Mouse (Mus musculus) layer of hippocampus, postnatal 10 days (tissue): ENCODE measurements around the gene Gabbr2. TPM values are rescaled to one million over a fixed set of nuclear protein-coding genes. Genes with fewer than 3 reads are reported as not detected.

Experiments
- DNase-seq, 2 experiments: peaks; one replicate each; pipeline ENCODE4 v3.0.0; 2021; ENCODE audit warnings: low spot score in 2 of 2
- total RNA-seq, 2 experiments: library from RNA; stranded (reverse); gene quantifications; 2 replicates each; pipeline ENCODE4 v1.2.3; 2021

Gabbr2 gene
- total RNA-seq, 2 experiments from 2014 or later: 184 to 203 TPM

DNA sequence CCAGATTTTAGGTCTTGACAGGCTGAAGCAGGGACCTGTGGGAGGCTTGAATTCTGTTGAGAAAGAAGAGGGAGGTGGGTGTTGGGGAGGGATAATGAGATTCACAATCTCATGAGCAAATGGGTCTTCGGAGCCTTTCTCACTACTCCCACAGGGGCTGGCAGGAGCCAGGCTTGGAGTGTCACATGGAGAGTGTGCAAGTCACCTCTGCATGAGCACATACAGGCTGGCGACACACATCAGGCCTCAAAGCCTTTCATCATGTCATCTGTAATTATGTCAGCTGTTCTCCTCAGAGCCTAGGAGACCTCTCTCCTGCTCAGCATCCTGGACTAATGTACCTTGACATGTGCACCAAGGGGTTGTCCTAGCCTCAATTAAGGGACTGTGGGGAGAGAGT is 219.1 kb downstream of the Gabbr2 start:
- DNase-seq: no peak

DNA sequence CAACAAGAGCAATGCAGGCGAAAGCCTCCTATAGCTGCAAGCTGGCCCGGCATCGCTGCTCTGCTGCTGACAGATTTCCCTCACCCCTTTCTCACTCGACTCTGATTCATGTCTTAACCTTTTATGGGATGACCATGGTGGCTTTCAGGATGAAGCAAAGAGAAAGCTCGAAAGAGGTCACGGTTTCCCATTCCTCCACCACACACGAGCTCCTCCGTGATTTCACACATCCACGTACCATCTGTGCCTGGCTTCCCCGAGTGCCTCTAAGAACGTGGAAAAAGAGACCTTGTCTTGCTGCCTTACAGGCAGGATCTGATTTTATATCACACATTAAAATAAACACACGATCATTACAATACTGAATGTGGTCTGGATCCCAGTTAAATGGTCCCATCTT is 220.6 kb downstream of the Gabbr2 start:
- no peak for DNase-seq

DNA sequence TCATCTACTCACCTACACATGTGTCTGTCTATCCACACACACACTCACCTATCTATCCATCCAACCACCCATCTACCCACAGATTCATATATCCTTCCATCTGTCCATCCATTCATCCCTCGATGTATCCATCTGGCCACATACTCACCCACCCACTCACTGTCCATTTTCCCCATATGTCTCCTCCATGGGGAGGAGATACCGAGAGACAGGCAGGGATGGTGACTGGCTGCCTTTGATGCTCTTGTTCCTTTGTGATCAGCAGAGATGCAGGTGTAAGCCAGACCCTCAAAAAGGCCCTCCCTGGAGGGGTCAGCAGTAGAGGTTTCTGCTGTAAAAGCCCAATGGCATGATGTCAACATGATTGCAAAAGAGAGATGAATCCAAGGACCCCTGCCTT is 221.0 kb downstream of the Gabbr2 start:
- no peak for DNase-seq

DNA sequence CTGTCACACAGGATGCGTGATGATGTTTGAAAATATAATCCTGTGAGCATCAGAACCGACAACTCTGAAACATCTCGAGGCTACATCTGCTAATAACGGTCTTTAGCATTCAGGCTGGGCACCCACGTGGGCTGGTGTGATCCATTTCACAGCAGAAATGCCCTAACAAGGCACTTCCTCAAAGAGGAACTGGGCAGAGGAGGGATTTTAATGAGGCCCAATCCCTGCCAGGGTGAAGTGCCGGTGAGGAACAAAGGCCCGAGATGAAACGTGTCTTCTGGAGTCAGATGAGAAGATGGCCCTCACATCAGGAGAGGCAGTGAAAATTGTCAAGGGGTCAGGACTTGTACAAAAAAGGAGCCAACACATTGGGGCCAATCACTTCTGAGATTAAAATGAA is 221.6 kb downstream of the Gabbr2 start:
- DNase-seq: no peak

DNA sequence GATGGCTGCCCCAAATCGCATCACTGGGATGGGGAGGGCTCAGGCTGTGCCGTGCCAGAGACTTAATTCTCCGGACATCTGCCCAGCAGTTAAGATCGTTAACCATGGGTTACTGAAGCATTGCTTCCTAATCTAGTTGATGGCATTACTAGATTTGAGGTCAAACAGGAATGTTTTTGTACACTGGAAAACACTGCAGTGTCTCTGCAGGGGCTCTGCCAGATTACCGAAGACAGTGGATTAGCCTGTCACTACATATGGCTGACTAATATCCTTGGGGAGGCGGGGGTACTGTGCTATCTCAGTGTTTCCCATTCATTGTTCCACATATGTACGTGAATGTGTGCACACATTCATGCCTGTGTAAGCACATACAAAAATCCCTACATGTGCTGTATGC is 225.3 kb downstream of the Gabbr2 start:
- no peak for DNase-seq

DNA sequence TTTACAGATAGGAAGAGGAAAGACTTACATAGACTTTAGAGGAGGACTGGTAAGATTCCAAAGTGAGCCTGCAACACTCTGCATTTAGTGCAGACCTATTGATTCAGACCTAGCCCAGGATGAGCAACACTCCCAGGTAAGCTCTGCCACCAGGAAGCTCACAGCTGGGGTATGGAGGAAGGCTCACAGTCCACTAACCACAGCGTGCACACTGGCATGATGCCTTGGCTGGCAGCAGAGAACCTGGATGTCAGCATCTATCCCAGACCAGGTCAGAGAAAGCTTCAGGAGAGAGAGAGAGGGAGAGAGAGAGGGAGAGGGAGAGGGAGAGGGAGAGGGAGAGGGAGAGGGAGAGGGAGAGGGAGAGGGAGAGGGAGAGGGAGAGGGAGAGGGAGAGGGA is 231.8 kb downstream of the Gabbr2 start:
- DNase-seq: no peak

DNA sequence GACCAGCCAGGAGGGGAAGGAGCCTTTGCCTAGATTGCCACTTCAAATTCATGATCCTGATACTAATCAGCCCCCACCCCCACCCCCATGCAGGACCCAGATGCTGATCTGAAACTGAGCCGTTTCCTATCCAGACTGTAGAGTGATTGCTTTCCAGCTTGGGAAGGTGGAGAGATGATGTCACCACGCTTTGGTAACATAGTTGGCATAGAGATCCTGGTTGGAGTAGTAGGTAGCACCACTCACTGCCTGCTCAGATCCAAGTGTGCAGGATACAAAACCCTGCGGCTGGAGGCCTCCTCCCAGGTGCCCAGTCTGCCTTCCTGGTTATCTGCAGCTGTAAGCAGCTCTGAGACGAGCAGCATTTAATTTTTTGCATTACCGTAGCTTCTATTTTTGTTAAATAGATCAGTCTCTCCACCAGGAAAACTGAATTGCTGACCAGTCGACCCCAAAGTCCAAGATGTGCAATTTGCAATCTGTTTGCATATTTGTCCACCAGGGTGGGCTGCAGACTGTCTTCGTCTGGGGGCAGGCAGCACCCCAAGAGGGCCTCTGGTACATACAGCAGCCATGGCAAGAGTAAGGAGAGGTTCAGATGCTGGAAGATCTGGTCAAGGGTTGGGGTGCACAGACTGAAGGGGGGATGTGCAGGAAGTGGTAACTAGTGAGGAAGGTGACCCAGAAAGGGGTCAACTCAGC is 233.2 kb downstream of the Gabbr2 start:
- DNase-seq: no peak

DNA sequence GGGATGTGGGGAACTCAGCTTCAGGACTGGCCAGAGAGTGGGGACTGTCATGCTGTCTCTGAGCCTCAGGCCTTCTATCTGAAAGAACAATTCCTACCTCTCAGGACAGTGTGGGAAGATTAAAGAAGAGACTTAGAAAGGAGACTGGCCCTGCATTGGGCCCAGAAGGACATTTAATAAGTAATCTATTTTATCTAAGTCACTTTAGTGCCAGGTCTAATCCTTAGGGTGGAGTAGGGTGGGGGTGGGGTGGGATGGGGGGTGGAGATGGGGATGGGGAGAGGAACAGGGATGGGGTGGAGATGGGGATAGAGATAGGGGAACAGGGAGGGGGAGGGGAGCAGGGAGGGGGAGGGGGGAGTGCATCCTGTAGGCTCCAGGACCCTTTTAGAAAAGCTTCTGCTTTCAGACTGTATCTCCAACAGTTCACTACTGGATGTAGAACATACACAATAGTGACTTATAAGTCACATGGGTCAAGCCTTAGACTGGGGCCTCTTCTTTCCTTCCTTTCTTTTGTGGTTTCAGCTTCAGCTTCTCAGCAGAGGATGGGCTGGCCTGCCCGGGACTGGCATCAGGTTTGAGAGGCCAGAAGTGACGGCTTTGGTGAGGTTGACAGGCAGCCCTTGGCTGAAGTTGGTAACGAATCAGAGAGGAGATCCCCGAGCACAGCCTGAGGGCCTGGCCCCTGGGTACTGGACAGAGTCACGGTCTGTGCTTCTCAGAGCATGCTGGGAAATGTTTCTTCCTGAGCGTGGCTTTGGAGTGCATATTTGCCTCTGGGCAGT is 237.1 kb downstream of the Gabbr2 start:
- DNase-seq: no peak

DNA sequence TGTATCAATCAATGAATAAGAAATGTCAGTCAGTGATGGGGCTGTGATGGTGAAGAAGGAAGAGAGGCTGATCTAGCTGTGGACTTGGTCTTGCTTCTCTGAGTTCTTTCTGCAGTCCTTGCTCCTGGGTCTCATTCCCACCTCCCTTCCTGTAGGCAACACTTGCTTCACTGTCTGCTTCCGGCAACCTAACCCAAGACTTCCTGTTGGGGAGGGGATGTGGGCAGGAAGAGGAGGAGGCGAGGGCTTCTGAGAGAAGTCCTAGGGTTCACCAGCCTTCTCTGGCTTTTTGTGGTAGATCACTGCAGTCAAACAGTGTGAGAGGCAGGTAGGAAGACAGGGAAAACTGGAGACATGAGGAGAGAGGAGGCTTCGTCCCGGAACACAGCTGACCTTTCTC is 239.4 kb downstream of the Gabbr2 start:
- DNase-seq: no peak

DNA sequence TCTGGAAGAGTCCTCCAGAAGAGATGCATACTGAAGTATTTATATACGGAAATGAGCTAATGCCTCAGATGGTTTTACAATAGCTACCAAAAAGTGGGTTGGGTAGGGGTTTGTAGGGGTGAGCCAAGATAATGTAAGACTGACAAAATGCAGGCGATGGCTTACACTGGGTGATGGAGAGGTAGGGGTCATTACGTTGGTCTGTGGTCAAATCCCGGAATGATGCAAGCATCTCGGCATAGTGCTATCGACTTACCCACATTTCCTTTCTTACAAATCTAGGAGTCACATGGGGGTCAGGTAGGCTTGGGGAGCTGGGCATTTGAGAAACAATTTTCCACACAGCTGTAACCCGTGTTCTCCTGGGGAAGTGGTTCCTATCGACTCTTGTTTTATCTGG is 242.7 kb downstream of the Gabbr2 start:
- DNase-seq: no peak

DNA sequence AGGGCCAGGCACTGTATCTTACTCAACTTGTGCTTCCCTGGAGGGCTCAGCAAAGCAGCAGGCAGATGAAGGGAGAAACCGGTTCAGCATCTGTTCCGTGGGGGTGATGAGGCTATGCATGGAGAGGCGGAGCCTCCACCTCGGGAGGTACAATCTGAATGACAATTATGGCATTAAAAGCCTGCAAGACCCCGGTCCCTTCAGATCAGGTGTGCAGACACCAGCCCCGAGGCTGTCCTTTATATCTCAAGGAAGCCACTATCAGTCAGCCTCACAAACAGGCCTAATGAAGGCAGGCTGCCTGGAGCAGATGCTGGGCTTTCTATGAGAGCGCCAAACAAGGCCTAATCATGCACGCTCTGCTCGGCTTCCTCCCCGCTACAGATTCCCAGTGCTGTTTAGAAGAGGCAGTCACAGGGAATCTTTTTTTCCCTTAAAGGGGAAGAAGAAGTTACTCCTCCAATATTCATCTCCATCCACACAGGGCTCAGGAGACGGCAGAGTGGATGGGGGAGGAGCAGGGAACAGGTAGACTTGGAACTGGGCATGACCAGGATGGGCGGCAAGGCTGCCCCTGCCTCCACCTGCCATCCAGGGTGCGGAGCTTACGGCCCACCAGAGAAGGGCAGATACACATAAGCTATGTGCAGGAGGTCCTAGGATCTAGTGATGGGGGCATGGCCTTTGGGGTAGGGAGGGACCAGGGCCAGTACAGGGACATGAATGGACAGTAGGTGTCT is 244.5 kb downstream of the Gabbr2 start:
- peak; percentile 52 to 61 for DNase-seq

DNA sequence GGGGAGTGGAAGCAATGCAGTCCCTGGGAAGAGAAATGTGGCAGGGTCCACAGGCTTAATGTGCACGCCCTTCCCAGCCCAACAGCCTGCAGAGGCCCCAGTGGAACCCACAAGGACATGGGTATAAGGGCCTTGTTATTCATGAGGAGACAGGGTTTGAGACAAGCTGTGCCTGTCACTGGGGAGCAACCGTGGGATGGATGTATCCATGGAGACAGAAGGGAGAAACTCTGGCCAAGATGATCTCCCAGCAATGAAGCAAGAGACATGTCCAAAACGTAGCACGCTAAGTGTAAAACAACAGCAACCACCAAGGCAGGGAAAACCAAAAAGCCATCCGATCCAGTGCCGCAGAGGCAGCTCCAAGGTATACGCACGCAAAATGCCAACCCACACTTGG is 246.1 kb downstream of the Gabbr2 start:
- DNase-seq: no peak

DNA sequence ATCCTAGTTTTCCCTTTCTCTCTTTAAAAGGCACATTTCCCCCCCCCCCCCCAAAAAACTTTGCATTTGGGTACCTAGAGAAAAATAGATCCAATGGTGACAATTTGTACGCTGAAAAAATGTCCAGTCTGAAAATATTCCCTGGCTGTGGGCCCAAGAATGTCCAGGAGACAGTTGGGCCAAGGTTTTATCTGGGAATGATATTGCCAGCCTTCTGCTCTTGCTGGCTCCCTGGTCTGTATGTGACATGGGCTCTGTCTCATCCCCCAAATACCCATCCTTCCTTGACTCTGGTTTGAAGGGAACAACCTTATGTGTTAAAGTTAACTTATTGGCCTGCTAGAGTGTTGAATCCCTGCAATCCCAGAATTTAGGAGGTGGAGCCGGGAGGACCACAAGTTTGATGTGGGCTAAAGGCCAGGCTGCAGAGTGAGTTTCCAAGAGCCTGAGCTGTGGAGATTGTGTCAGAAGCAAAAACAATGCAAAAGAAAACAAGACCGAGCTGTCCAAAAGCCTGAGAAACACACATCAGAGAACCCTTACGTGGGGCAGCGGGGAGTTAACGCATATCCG is 247.0 kb downstream of the Gabbr2 start:
- no peak for DNase-seq

DNA sequence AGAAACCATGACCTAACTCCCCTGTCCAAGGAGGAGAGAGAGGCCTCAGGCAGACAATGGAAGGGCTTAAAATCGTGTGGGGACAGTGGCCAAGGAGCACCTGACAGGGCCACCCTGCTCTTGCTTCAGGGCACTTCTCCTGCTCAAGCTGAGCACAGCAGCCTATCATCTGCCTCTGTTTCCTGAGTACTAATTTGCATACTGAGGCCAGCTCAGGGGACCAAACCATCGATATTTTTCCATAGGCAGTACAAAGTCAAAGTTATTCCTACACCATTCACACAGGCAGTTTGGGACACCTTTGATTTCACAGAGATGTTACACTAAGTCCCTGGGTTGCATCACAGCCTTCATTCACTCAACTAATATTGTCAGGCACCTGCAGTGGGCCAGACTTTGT is 249.1 kb downstream of the Gabbr2 start:
- DNase-seq: no peak

DNA sequence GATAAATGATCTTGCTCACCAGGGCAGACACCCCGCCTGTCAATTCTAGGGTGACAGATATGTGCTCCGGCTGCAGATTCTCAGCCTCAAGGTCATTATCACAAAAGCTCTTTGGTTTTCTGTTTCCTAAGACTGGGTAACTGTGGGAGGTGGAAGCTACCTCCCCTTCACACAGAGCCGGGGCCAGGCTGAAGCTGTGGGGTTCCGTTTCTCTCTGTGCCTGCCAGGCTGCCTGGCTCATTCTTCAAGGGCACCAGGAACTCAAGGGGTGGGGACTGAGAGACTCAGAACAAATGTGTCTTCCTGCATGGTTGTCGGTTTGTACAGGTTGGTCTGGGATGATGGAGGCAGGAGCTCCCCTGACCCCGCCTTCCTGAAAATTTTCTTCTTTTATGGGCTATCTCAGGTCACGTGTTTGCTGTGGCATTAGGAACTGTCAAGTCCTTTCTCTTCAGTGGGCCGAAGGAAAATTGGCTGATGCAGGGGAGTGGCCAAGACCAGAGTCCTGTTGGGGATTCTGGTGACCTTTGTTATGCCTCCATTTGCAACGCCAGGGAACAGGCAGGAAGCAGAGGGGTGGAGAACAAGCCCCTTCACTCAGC is 254.7 kb downstream of the Gabbr2 start:
- no peak for DNase-seq

DNA sequence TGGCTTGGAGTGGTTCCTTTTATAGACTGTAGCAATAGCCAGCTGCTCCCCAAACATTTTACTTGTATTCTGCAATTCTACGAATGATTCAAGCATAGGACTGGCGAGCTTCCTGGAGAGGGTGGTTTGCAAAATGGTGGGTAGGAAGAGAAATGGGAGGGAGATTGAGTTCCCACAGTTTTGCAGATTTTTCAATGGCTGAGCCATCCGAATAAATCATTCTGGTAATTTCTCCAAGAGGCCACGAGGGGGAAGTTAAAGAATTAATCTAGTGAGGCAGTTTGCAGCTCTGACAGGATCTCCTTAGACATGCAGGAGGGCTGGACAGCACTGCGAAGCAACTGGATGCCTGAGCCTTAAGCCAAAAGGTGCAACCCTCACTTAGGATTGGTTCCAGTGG is 256.8 kb downstream of the Gabbr2 start:
- DNase-seq: no peak

DNA sequence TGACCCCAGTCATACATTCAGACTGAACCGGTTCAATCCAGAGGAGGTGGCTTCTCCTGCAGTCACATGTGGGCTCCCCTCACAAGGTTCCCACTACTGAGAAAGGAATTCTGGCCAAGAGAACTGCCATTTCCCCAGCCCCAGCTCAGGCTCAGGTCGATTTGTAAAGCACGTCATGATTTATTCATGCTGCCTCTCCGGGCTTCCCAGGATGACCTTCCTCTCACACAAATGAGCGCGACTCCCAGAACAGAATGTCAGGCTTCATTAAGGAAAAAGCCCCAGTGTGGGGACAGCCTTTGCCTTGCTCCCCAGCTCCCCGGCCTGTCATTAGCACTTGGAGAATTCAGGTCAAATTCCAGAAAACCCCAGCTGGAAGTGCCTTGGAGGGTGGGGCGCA is 260.1 kb downstream of the Gabbr2 start:
- DNase-seq: peak in 1 of 2 experiments; percentile 39

DNA sequence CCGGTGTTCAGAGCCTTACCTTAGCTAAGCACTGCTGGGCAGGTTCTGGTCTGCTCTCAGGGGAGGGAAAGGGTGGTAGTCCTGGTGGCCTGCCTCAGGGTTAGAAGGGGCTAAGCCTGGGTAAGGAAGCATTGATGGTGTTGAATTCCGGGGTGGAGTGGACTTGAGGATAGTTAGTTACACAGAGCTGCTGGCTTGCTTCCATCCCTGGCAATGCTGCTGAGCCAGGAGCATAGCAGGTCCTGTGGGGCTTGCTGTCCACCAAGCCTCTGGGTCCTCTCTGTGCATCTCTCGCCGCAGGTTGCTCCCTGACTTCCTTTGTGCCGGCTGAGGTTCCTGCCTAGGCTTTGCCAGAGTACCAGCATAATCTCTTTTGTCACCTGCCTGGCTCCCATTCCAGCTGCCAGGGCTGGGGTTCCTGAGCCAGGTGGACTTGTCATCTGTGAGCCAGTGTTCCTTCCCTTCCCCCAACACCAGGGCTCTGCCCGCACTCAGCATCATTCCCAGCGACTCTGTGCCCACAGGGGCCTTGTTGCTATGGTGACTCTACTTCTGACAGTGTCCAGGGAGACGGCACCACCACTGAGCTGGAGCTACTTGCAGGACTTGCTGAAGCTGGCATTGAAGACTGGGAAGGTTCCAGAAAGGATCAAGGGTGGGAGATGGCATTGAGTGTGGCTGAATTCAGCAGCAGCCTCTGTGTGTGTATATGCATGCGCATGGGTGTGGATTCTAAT is 262.2 kb downstream of the Gabbr2 start:
- no peak for DNase-seq

DNA sequence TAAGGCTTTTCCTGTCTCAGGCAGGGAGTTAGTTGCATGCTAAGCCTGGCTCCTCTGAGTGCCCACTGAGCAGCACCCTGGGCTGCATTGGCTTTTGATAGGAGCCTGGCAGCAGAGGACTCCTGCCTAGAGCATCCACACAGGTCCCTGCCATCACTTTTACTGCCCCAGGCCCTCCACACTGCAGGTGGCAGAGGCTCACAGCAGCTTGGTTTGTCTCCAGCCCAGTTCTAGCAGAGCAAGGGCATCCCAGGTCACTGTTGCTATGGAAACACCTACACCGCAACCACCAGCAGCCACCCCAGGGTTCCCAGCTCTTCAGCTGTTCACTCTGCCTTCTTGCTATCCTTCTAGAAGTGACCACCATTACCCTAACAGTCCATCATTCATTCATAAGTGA is 263.4 kb downstream of the Gabbr2 start:
- no peak for DNase-seq

DNA sequence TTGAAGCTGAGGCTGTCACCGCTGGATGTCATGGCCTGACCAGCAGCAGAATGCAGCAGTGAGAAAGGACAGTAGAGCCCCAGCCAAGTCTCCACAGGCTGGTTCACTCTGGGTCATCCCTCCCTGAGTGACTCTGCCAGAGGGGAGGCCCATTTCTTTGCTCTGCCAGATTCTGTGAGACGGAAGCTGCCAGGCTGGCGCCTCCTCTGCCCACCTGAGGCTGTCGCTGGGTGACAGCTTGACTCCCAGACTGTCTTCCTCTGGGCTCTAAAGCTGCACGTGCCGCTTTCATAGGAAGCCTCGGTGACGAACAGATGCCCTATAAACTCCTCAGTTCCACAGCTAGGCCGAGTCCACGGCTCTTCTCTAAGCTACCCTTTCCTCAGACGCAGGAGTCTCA is 264.5 kb downstream of the Gabbr2 start:
- DNase-seq: no peak
